Mouse (Mus musculus): ENCODE measurements at regions not wholly inside any gene's neighbourhood (a gene's known extent, or its start where the extent isn't known, plus 50 kb on each side); places are given as distances from the start of the nearest gene placed in this dataset.

DNA sequence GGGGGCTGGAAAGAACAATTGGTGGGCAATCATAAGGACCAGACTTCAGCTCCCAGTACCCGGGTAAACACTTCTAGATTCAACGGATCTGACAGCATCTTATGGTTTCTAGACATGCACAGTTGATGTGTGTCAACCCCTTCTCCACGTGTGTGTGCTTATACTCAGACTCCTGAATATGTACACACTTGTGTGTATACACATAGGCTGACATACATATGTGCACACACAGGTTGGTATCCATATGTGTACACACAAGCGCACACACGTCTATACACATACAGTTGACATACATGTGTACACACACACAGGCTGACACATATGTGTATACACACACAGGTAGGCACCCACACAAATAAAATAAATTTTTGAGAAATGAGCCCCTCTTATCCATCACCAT is 122.7 kb upstream of the Max start:
- Histone ChIP-seq H3K4me1 (no peaks in the 10 kb centered on the region), H3K4me2 (replicated peaks) (no peak overlapping the region), H3K36me3 (no peaks in the 10 kb centered on the region), H3K4me3 (no peak overlapping the region), H3K9me3 (no peaks in the 10 kb centered on the region), H3K27ac (replicated peaks) (no peak overlapping the region), H3K27me3 (no peaks in the 10 kb centered on the region), H3K9ac (replicated peaks) (no peak overlapping the region)
- WGBS, result 90% methylated on average over 5 of the region's 5 CpGs
- no peak for ATAC-seq (ENCODE audit: low FRiP score, low read depth)

- H3K9ac ChIP-seq (replicated peaks), result no peak overlapping the region
- no peaks in the 10 kb centered on the region for H3K36me3 ChIP-seq
- H3K4me2 ChIP-seq (replicated peaks), result no peak overlapping the region
- no peak overlapping the region for H3K27ac ChIP-seq (replicated peaks)
- H3K4me1 ChIP-seq, result no peaks in the 10 kb centered on the region
- H3K27me3 ChIP-seq, result no peaks in the 10 kb centered on the region
- H3K4me3 ChIP-seq, result no peak overlapping the region
- 89% methylated on average over 1 of the region's 1 CpGs for WGBS
- H3K9me3 ChIP-seq, result no peaks in the 10 kb centered on the region
- ATAC-seq (ENCODE audit: low FRiP score, low read depth), result no peak
Measured at GRCm38 (mm10) chr12:77084343-77084742, 122.3 kb upstream of the Max start.

DNA sequence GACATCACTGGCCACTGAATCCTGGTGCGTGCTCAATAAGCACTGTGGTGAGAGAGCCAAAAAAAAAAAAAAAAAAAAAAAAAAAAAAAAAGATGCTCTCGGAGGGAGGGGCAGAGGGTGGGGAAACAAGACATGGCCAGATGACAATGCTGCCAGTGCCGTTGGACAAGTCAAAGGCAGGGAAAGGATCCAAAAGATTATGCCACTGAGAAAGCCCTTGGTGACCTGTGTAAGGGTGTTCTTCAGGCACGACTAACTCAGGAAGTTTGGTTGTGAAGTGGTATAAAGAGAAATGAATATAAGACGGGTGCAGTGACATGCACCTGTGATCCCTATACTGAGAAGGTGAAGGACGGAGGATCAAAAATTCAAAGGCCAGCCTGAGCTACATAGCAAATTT is 121.8 kb upstream of the Max start:
- Histone ChIP-seq H3K9me3 (no peaks in the 10 kb centered on the region), H3K4me3 (no peak overlapping the region), H3K36me3 (no peaks in the 10 kb centered on the region), H3K27me3 (no peaks in the 10 kb centered on the region), H3K9ac (replicated peaks) (no peak overlapping the region), H3K4me2 (replicated peaks) (no peak overlapping the region), H3K27ac (replicated peaks) (no peak overlapping the region), H3K4me1 (no peaks in the 10 kb centered on the region)
- WGBS, result 91% methylated on average over 6 of the region's 6 CpGs
- ATAC-seq (ENCODE audit: low FRiP score, low read depth), result no peak

GRCm38 (mm10) chr12:77081774-77082173 is 119.8 kb upstream of the Max start:
- Histone ChIP-seq H3K36me3 (no peaks in the 10 kb centered on the region), H3K9me3 (no peaks in the 10 kb centered on the region), H3K27ac (replicated peaks) (no peak overlapping the region), H3K4me1 (no peaks in the 10 kb centered on the region), H3K4me3 (no peak overlapping the region), H3K4me2 (replicated peaks) (no peak overlapping the region), H3K27me3 (no peaks in the 10 kb centered on the region), H3K9ac (replicated peaks) (no peak overlapping the region)
- ATAC-seq (ENCODE audit: low FRiP score, low read depth), result no peak
- WGBS, result 91% methylated on average over 2 of the region's 2 CpGs

DNA sequence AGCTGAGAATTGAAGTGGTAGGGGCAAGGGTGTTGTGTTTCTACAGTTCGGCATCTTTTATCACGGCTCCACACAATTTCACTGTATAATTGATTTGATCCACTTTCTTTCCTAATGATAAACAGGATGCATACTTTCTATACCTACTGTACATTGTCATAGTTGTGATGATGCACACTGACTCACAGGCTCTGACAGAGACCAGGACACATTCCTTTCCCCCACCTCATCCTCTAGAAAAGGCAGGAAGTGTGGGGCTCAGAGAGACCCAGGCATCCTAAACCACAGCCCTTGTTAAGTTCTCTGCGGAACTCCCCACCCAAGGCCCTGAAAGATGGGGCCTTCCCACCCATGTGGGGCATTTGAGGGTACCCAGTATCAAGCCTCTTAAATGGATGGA is 117.5 kb upstream of the Max start:
- H3K4me1 ChIP-seq, result no peaks in the 10 kb centered on the region
- H3K36me3 ChIP-seq, result no peaks in the 10 kb centered on the region
- no peaks in the 10 kb centered on the region for H3K27me3 ChIP-seq
- no peak overlapping the region for H3K27ac ChIP-seq (replicated peaks)
- no peaks in the 10 kb centered on the region for H3K9me3 ChIP-seq
- ATAC-seq (ENCODE audit: low FRiP score, low read depth), result no peak
- H3K4me3 ChIP-seq, result no peak overlapping the region
- WGBS, result 90% methylated on average over 3 of the region's 3 CpGs
- H3K4me2 ChIP-seq (replicated peaks), result no peak overlapping the region
- no peak overlapping the region for H3K9ac ChIP-seq (replicated peaks)

- Histone ChIP-seq H3K36me3 (no peaks in the 10 kb centered on the region), H3K27me3 (no peaks in the 10 kb centered on the region), H3K9me3 (no peaks in the 10 kb centered on the region), H3K4me3 (no peak overlapping the region), H3K4me1 (no peaks in the 10 kb centered on the region), H3K9ac (replicated peaks) (no peak overlapping the region), H3K4me2 (replicated peaks) (no peak overlapping the region), H3K27ac (replicated peaks) (no peak overlapping the region)
- 95% methylated on average over 5 of the region's 5 CpGs for WGBS
- no peak for ATAC-seq (ENCODE audit: low FRiP score, low read depth)
Measured at GRCm38 (mm10) chr12:77076678-77077077, 114.7 kb upstream of the Max start.

DNA sequence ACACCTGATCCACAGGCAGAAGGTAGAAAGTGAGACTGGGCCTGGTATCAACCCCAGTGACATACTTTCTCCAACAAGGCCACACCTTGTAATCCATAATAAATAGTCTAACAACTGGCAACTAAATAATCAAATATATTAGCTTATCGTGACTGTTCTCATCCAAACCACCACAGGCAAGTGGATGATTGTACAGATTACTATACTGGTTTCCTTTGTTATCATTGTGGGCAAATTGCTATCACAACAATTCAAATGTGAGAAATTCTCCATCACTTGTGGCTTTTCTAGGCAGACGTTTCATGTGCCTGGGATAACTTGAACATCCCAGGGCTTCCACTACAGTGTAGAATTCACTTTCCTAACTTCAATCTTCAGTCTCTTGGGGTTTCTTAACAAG is 112.6 kb upstream of the Max start:
- H3K4me2 ChIP-seq (replicated peaks), result no peak overlapping the region
- no peak overlapping the region for H3K4me3 ChIP-seq
- ATAC-seq (ENCODE audit: low FRiP score, low read depth), result no peak
- H3K9ac ChIP-seq (replicated peaks), result no peak overlapping the region
- H3K27me3 ChIP-seq, result no peaks in the 10 kb centered on the region
- H3K36me3 ChIP-seq, result no peaks in the 10 kb centered on the region
- H3K4me1 ChIP-seq, result no peaks in the 10 kb centered on the region
- H3K27ac ChIP-seq (replicated peaks), result no peak overlapping the region
- no peaks in the 10 kb centered on the region for H3K9me3 ChIP-seq
- 83% methylated on average over 2 of the region's 2 CpGs for WGBS

DNA sequence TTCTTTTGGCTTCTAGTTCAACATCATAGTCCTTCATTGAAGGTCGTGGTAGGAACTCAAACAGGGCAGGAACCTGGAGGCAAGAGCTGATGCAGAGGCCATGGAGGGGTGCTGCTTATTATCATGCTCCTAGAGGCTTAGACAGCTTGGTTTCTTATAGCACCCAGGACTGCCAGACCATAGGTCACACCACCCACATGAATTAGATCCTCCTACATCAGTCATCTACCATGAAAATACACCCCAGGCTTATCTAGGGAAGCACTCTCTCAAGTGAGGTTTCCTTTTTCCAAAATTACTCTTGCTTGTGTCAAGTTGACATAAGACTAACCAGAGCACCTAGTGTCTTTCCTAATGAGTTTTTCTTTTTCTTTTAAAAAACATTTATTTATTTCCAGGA is 109.7 kb upstream of the Max start:
- Histone ChIP-seq H3K27me3 (no peaks in the 10 kb centered on the region), H3K4me1 (no peaks in the 10 kb centered on the region), H3K9me3 (no peaks in the 10 kb centered on the region), H3K4me3 (no peak overlapping the region), H3K27ac (replicated peaks) (no peak overlapping the region), H3K4me2 (replicated peaks) (no peak overlapping the region), H3K9ac (replicated peaks) (no peak overlapping the region), H3K36me3 (no peaks in the 10 kb centered on the region)
- WGBS, result 76% methylated on average over 1 of the region's 1 CpGs
- no peak for ATAC-seq (ENCODE audit: low FRiP score, low read depth)

GRCm38 (mm10) chr12:77067938-77068337 is 105.9 kb upstream of the Max start:
- Histone ChIP-seq H3K36me3 (no peaks in the 10 kb centered on the region), H3K4me2 (replicated peaks) (no peak overlapping the region), H3K4me3 (no peak overlapping the region), H3K27me3 (0 out of 2 replicates have a peak, but pooled peaks cover 6% of the 10 kb centered on the region), H3K27ac (replicated peaks) (no peak overlapping the region), H3K9me3 (no peaks in the 10 kb centered on the region), H3K9ac (replicated peaks) (no peak overlapping the region), H3K4me1 (no peaks in the 10 kb centered on the region)
- 93% methylated on average over 5 of the region's 5 CpGs for WGBS
- ATAC-seq (ENCODE audit: low FRiP score, low read depth), result no peak

DNA sequence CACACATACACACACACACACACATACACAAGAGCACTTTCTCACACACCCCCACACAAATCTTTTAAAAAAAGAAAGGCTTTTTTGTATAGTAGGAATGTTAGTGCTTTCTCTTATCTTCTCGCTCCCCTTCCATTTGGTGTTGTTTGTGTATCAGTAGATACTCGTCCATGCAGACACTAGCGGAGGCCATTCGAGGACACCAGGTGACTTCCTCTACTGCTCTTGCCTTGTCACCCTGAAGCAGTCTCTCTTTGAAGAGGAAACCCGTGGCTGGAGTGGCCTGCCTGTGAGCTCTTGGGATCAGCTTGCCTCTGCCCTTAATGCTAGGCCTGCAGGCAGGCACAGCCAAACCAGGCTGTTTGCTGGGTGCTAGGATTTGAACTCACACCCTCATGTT is 105.1 kb upstream of the Max start:
- Histone ChIP-seq H3K9ac (replicated peaks) (no peak overlapping the region), H3K36me3 (no peaks in the 10 kb centered on the region), H3K27ac (replicated peaks) (no peak overlapping the region), H3K4me2 (replicated peaks) (no peak overlapping the region), H3K4me1 (no peaks in the 10 kb centered on the region), H3K4me3 (no peak overlapping the region), H3K9me3 (no peaks in the 10 kb centered on the region), H3K27me3 (0 out of 2 replicates have a peak, but pooled peaks cover 6% of the 10 kb centered on the region)
- 65% methylated on average over 5 of the region's 5 CpGs for WGBS
- ATAC-seq (ENCODE audit: low FRiP score, low read depth), result no peak

DNA sequence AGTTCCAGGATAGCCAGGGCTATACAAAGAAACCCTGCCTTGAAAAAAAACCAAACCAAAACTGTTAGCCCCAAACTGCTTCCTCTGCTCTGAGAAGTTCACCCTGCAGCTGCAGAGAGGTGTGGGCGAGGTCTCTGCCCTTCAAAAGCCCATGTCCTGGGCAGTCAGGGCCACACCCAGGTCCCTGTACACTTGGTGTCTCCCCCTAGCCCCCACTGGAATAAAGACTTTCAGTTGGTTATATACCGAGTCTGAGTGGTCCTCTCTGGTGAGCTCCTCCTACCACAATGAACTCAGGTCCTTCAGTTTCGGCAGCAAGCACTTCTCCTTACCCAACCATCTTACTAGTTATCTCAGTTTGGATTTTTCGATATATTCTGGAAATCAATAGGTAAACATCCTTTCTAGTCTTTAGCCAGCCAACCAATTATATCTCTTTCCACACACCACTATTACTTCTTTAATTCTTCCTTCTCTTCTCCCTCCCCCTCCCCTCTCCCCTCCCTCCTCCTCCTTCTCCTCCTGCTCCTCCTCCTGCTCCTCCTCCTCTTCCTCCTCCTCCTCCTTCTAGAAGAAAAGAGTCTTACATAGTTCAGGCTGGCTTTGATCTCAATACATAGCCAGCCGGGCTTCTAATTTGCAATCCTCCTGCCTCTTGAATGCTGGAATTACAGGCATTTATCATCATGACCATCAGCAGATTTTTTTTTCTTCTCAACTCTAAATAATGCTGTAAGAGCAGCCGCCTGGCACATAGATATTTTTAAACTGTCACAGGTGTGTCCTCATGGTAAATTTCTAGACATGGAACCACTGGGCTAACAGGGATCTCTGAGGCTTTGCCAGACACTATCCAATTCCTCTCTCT is 103.9 kb upstream of the Max start:
- H3K4me2 ChIP-seq (replicated peaks), result no peak overlapping the region
- no peaks in the 10 kb centered on the region for H3K4me1 ChIP-seq
- WGBS, result 65% methylated on average over 6 of the region's 6 CpGs
- no peaks in the 10 kb centered on the region for H3K9me3 ChIP-seq
- H3K9ac ChIP-seq (replicated peaks), result no peak overlapping the region
- H3K4me3 ChIP-seq, result no peak overlapping the region
- 0 out of 2 replicates have a peak, but pooled peaks cover 6% of the 10 kb centered on the region for H3K27me3 ChIP-seq
- H3K36me3 ChIP-seq, result no peaks in the 10 kb centered on the region
- ATAC-seq (ENCODE audit: low FRiP score, low read depth), result no peak
- no peak overlapping the region for H3K27ac ChIP-seq (replicated peaks)

DNA sequence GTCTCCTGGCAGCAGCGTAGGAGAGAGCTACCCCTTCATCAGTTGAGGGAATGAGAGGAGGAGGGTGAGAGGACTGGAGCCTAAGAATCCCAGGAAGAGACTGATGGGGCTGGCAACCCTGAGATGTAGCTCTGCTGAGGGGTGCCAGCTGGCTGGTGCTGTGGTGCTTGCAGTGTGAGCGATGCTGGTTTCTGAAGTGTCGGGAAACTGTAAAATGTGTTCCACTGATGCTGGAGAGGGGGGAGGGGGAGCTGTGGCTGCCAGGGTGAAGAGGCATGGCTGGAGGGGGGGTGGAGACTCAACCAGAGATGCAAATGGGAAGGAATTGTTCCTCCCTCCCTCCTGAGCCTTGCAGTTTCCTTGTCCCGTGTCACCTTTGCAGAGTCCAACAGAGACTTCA is 102.0 kb upstream of the Max start:
- Histone ChIP-seq H3K9me3 (no peaks in the 10 kb centered on the region), H3K4me2 (replicated peaks) (no peak overlapping the region), H3K4me3 (no peak overlapping the region), H3K9ac (replicated peaks) (no peak overlapping the region), H3K27me3 (0 out of 2 replicates have a peak, but pooled peaks cover 6% of the 10 kb centered on the region), H3K4me1 (0 out of 2 replicates have a peak, but pooled peaks cover 6% of the 10 kb centered on the region), H3K27ac (replicated peaks) (no peak overlapping the region), H3K36me3 (no peaks in the 10 kb centered on the region)
- no peak for ATAC-seq (ENCODE audit: low FRiP score, low read depth)
- 69% methylated on average over 4 of the region's 4 CpGs for WGBS

- Histone ChIP-seq H3K27me3 (0 out of 2 replicates have a peak, but pooled peaks cover 6% of the 10 kb centered on the region), H3K9me3 (no peaks in the 10 kb centered on the region), H3K36me3 (no peaks in the 10 kb centered on the region), H3K4me2 (replicated peaks) (no peak overlapping the region), H3K27ac (replicated peaks) (no peak overlapping the region), H3K4me3 (no peak overlapping the region), H3K4me1 (0 out of 2 replicates have a peak, but pooled peaks cover 6% of the 10 kb centered on the region), H3K9ac (replicated peaks) (no peak overlapping the region)
- WGBS, result 92% methylated on average over 5 of the region's 5 CpGs
- ATAC-seq (ENCODE audit: low FRiP score, low read depth), result no peak
Measured at GRCm38 (mm10) chr12:77061562-77061847, 99.5 kb upstream of the Max start.

Data from midbrain, embryonic 12.5 days (tissue).